Mouse (Mus musculus): Measurements from ENCODE around the gene Mcu. TPM values are rescaled to one million over a fixed set of nuclear protein-coding genes. Genes with fewer than 3 reads are reported as not detected.

The Mcu gene
- total and polyA plus RNA-seq, 3 experiments: 4.9 to 5.7 (median 5.3) TPM

GRCm38 (mm10) chr10:59509197-59509596, 107.3 kb downstream of the Mcu start:
- H3K4me1 ChIP-seq (ENCODE audit: control insufficient read depth in 1 of 2, insufficient read depth in 2 of 2): no peaks in the 10 kb centered on the region
- H3K9ac ChIP-seq (ENCODE audit: insufficient read depth, low read depth): no peak overlapping the region
- H3K4me3 ChIP-seq (replicated peaks in 1 of 3; ENCODE audit: low read depth in 2 of 3, low read length in 2 of 3, poor library complexity in 1 of 3): no peak overlapping the region
- in situ Hi-C loops (cut with MboI; ENCODE audit: low pct_ligation_motif_present, low pct_unique_long_range_greater_than_20kb, low sequenced_read_pairs): no loop called here
- peaks cover 0 to 4% of the 10 kb centered on the region in 2 experiments for H3K36me3 ChIP-seq (replicated peaks in 1 of 2; ENCODE audit: control insufficient read depth in 1 of 2, insufficient read depth in 1 of 2, low read length in 1 of 2)
- no peaks in the 10 kb centered on the region for H3K27me3 ChIP-seq (replicated peaks)
- H3K4me2 ChIP-seq (ENCODE audit: insufficient read depth, low read depth, poor library complexity, severe bottlenecking): no peak overlapping the region
- no peaks in the 10 kb centered on the region for H3K9me3 ChIP-seq (replicated peaks; ENCODE audit: low read length)
- TF ChIP-seq RCOR1 (conservative IDR thresholded peaks at IDR 0.05; ENCODE audit: low read depth, low read length): no peak
- no peak for TF ChIP-seq SMC3 (IDR thresholded peaks at IDR 0.05; ENCODE audit: low read depth, low read length)
- TF ChIP-seq NRF1 (IDR thresholded peaks at IDR 0.05; ENCODE audit: low read depth, low read length): no peak
- TF ChIP-seq TBP (conservative IDR thresholded peaks at IDR 0.05; ENCODE audit: low read depth, low read length): no peak
- no peak for TF ChIP-seq CTCF (conservative IDR thresholded peaks at IDR 0.05 in 1 of 2, IDR thresholded peaks at IDR 0.05 in 1 of 2; ENCODE audit: low read depth in 2 of 2, low read length in 2 of 2)
- TF ChIP-seq TCF12 (IDR thresholded peaks at IDR 0.05; ENCODE audit: low read depth, low read length): no peak
- TF ChIP-seq POLR2AphosphoS2 (IDR thresholded peaks at IDR 0.05; ENCODE audit: low read depth, low read length): no peak
- no peak for TF ChIP-seq ZNF384 (IDR thresholded peaks at IDR 0.05; ENCODE audit: low read depth, low read length)
- no peak for TF ChIP-seq GABPA (IDR thresholded peaks at IDR 0.05; ENCODE audit: insufficient replicate concordance, low read depth, low read length)
- TF ChIP-seq EP300 (IDR thresholded peaks at IDR 0.05; ENCODE audit: low read length): no peak
- no peak for TF ChIP-seq ZKSCAN1 (IDR thresholded peaks at IDR 0.05; ENCODE audit: borderline replicate concordance, low read depth, low read length)
- DNase-seq (ENCODE audit: extremely low read depth): no peak
- no peak overlapping the region for H3K27ac ChIP-seq (ENCODE audit: insufficient read depth, low read depth)
- dilution Hi-C loops (cut with MboI; ENCODE audit: extremely low pct_ligation_motif_present, extremely low pct_unique_long_range_greater_than_20kb, low sequenced_read_pairs): no loop called here
- H3K79me2 ChIP-seq (replicated peaks; ENCODE audit: control insufficient read depth, extremely low read depth, insufficient read depth, poor library complexity, severe bottlenecking): no peaks in the 10 kb centered on the region

GRCm38 (mm10) chr10:59506711-59507110, 109.8 kb downstream of the Mcu start:
- TF ChIP-seq CHD1 (IDR thresholded peaks at IDR 0.05; ENCODE audit: low read depth, low read length) (no peak), MAFK (IDR thresholded peaks at IDR 0.05; ENCODE audit: insufficient replicate concordance, low read length) (no peak), SMC3 (IDR thresholded peaks at IDR 0.05; ENCODE audit: low read depth, low read length) (no peak), ZKSCAN1 (IDR thresholded peaks at IDR 0.05; ENCODE audit: borderline replicate concordance, low read depth, low read length) (no peak), JUN (IDR thresholded peaks at IDR 0.05; ENCODE audit: insufficient read depth, low read depth, low read length) (no peak), POLR2AphosphoS2 (IDR thresholded peaks at IDR 0.05; ENCODE audit: low read depth, low read length) (no peak), SIN3A (IDR thresholded peaks at IDR 0.05; ENCODE audit: low read length) (no peak), HCFC1 (IDR thresholded peaks at IDR 0.05; ENCODE audit: low read depth, low read length) (no peak), JUND (conservative IDR thresholded peaks at IDR 0.05; ENCODE audit: low read depth, low read length) (no peak), ELF1 (IDR thresholded peaks at IDR 0.05; ENCODE audit: low read depth, low read length) (no peak), MXI1 (IDR thresholded peaks at IDR 0.05; ENCODE audit: low read depth, low read length) (no peak), CTCF (conservative IDR thresholded peaks at IDR 0.05 in 1 of 2, IDR thresholded peaks at IDR 0.05 in 1 of 2; ENCODE audit: low read depth in 2 of 2, low read length in 2 of 2) (no peak), ZC3H11A (IDR thresholded peaks at IDR 0.05; ENCODE audit: low read depth, low read length) (no peak), TCF12 (IDR thresholded peaks at IDR 0.05; ENCODE audit: low read depth, low read length) (no peak), GABPA (IDR thresholded peaks at IDR 0.05; ENCODE audit: insufficient replicate concordance, low read depth, low read length) (no peak)
- Histone ChIP-seq H3K27me3 (replicated peaks) (no peaks in the 10 kb centered on the region), H3K9ac (ENCODE audit: insufficient read depth, low read depth) (no peak overlapping the region), H3K27ac (ENCODE audit: insufficient read depth, low read depth) (no peak overlapping the region), H3K79me2 (replicated peaks; ENCODE audit: control insufficient read depth, extremely low read depth, insufficient read depth, poor library complexity, severe bottlenecking) (no peaks in the 10 kb centered on the region), H3K9me3 (replicated peaks; ENCODE audit: low read length) (no peaks in the 10 kb centered on the region), H3K4me2 (ENCODE audit: insufficient read depth, low read depth, poor library complexity, severe bottlenecking) (no peak overlapping the region), H3K36me3 (replicated peaks in 1 of 2; ENCODE audit: control insufficient read depth in 1 of 2, insufficient read depth in 1 of 2, low read length in 1 of 2) (peaks cover 0 to 2% of the 10 kb centered on the region in 2 experiments), H3K4me1 (ENCODE audit: control insufficient read depth in 1 of 2, insufficient read depth in 2 of 2) (no peaks in the 10 kb centered on the region), H3K4me3 (replicated peaks in 1 of 3; ENCODE audit: low read depth in 2 of 3, low read length in 2 of 3, poor library complexity in 1 of 3) (no peak overlapping the region)
- in situ Hi-C loops (cut with MboI; ENCODE audit: low pct_ligation_motif_present, low pct_unique_long_range_greater_than_20kb, low sequenced_read_pairs): no loop called here
- dilution Hi-C loops (cut with MboI; ENCODE audit: extremely low pct_ligation_motif_present, extremely low pct_unique_long_range_greater_than_20kb, low sequenced_read_pairs): no loop called here
- no peak for DNase-seq (ENCODE audit: extremely low read depth)
